Mouse (Mus musculus): ENCODE data around the gene Cemip.
"Not testable (repeated sequence)": the region's sequence is repeated elsewhere in the genome, so short reads cannot be mapped to it uniquely, and the experiment has no call there.

The Cemip gene

DNA sequence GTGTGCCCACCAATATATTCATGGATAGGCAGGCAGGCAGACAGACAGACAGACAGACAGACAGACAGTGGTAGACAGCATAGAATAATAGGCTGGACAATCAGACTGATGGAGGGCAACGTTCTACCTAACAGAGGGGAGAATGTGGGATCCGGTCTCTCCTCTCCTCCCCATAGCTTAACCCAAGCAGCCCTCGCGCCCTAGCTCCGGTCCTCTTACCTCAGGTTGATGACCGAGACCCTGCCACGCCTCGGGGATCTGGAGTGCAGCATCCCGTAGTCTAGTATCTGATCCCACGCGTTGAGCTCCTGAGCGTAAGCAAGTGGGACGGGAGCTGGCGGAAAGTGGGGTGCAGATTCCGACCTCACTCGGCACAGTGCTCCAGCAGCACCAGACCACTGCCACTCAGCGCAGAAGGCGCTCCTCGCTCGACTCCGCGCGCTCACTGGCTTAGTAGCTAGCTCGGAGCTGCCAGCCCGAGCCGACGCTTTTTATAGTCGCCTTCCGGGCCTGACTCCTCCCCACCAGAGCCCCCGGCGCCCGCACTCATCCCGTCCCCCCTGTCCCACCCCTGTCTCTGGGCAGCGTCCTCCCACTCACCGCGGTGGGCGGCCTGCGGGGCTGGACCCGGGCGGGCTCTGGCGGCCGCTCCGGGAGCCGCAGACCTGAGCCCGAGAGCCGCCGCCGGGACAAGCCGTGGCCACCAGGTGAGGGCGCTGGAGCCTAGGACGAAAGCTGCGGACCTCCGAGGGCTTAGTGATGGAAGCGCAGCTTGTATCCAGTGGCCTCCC lies at the start of gene Cemip:
Gene Cemip (minus strand): TSS at position 464 of the 791 bp plus-strand sequence.
- peak; percentile 93 to 95 for DNase-seq

DNA sequence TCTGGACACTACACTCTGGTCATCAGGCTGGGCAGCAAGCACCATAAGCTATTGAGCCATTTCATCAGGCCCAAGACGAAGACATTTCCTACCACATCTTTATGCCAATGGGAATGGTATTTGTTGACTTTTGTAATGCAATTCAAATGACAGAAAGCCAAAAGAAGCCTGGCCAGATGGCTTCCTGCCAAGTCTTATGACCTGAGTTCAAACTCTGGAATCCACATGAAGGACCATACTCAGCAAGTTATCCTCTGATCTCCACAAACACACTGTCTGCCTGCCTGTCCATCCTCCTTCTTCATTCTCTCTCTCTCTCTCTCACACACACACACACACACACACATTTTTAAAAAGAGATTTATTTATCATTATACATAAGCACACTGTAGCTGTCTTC lies 46.4 kb upstream of the Cemip start:
- DNase-seq = peak in 1 of 2 experiments; percentile 23

- no peak for DNase-seq
Observed at GRCm38 (mm10) chr7:84131736-84132135, 45.4 kb upstream of the Cemip start.

GRCm38 (mm10) chr7:84128661-84129060 lies 42.4 kb upstream of the Cemip start:
- no peak for DNase-seq

- no peak for DNase-seq
Observed at GRCm38 (mm10) chr7:84125730-84126129, 39.4 kb upstream of the Cemip start.

GRCm38 (mm10) chr7:84123651-84124050 lies 37.3 kb upstream of the Cemip start:
- DNase-seq = not testable (repeated sequence)

DNA sequence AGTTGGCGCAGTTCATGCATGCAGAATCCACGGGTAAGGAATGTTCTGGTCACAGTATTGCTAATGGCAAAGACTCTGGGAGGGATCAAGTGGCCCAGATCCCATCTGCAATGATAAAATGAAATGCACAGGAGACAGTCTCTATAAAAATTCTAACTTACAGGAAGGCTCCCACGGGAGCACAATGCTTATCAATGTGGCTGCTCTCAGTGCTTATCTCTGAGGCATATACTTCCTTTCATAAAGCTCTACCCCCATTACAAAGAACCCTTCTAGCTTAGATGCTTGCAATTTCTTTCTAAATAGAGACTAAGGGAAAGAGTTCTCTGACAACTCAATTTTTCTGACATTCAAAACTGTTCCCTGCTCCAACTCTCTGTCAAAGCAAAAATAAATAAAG lies 35.5 kb upstream of the Cemip start:
- DNase-seq = no peak

- no peak for DNase-seq
Observed at GRCm38 (mm10) chr7:84120142-84120760, 33.9 kb upstream of the Cemip start.

DNA sequence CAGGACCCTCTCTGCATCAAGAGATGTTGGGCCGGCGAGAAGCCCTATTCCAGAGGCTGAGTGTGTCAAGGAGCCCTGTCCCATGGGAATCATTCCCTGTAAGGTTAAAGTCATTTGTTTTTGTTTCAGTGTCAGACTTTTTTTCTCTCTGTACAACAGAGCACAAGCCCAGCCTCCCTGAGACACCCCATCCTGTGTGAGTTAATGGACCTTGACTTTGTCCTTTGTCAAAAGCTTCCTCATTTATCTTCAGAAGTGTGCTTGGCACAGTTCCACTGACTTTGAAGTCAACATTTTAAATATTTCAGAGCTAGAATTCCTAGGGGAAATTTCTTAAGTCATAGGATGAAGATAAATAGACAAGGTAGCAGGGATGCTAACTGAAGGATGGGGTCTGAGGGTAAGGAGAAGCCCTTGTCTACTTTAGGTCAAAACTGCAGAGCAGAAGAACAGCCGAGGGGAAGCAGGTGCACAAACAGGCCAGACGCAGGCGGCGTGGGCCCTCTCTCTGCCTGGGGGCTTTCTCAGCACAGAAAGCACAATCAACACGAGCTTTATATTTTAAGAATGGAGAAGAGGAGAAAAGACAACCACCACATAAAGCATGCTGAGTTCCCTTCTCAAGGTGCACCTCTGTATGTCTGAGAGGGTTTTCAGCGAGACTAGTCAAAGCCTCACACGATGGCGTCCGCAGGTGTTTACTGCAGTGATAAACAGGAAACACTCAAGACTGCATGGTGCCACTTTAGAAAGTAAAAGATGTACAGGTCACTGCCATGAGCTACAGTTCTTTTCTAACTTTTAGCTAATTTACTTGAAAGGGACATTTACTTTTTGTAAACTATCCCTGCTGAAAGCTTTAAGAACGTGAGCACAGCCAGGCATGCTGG lies 33.2 kb upstream of the Cemip start:
- no peak for DNase-seq

- no peak for DNase-seq
Observed at GRCm38 (mm10) chr7:84117543-84118122, 31.3 kb upstream of the Cemip start.

DNA sequence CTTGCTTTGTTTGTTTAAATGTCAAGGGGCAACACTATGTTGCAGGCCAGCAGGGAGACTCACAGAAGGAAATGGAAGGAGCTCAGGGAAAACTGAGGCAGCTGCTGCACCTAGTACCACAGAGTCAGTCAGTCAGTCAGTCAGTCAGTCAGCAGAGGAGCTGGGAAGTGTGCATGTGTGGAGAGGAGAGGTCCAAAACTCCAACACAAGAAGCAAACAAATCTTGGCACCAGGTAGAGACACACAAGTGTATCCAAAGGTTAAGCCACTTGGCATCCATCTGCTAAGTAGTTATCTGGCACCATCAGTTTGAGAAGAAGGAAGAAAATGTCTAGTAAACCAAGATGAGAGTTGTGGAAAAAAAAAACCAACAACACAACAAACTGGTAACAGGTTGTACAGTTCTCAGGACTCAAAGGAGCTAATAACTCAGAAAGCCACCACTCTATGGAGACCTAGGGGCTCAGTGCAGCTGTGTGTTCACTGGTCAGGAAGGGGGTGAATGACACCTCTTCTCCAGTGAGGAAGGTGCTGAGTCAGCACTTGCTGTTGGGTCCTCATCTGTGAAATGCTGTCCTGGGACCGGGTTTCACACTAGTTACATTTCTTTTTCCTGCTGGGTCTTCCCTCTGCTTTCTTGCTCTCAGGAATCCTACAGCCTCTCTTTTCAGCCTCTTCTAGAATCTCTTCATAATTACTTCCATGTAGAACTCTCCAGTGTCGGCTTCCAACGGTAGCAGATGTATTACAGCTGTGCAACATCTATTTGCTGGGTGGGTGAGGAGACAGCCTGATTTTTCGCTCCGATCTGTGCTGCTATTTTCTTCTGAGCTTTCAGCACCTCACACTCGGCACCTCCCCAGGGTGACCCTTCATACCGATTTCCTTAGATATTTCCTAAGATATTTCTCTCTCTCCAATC lies 30.6 kb upstream of the Cemip start:
- no peak for DNase-seq

- DNase-seq = peak; percentile 32 to 36
Observed at GRCm38 (mm10) chr7:84115385-84115784, 29.1 kb upstream of the Cemip start.

DNA sequence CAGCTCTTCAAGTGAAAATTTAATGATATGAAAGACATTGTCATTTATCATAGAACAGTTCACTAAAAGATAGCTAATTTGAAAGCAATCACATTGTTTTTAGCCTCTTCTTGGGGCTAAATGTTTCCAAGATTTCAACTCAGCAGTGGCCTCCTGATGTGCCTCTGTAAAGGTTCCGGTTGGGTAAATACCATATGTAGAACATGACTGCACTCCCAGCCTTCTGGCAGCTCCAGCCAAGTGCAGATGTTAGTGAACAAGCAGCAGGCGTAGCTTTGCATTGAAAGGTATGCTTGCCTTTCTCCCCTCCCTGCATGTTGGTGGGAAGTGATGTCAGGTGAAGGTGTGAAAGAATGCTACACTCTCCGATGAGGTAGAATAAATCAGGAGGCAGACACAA lies 28.5 kb upstream of the Cemip start:
- DNase-seq = no peak

- DNase-seq = no peak
Observed at GRCm38 (mm10) chr7:84113035-84113390, 26.7 kb upstream of the Cemip start.

DNA sequence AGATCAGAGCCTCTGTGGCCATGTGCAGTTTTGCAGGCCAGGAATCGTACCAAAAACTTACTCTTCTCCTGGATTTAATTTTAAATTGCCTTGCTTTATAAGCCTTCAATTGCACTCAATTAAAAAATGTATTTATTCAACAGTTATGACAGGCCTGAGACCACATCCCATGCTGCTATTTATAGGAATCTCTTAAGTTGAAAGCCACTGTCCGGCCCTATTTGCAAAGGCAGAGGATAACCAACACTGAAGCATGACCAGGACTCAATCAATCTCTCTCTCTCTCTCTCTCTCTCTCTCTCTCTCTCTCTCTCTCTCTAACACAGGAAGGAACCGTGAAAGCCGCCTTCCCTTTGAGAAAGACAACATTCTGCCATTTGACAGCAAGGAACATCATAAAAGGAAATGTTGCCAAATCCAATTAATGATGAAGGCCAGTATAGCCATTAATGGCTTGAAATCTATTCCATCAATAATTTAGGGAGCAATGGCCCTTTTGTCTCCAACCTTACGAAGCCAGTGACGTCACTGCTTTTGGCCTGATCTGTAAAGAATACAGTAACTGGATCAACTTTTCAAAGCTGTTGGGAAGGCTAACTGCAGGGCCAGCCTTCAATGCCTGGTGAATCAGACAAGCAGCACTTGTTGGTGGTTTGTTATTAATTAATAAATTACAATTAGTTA lies 26.2 kb upstream of the Cemip start:
- no peak for DNase-seq

- DNase-seq = no peak
Observed at GRCm38 (mm10) chr7:84111716-84112350, 25.5 kb upstream of the Cemip start.

DNA sequence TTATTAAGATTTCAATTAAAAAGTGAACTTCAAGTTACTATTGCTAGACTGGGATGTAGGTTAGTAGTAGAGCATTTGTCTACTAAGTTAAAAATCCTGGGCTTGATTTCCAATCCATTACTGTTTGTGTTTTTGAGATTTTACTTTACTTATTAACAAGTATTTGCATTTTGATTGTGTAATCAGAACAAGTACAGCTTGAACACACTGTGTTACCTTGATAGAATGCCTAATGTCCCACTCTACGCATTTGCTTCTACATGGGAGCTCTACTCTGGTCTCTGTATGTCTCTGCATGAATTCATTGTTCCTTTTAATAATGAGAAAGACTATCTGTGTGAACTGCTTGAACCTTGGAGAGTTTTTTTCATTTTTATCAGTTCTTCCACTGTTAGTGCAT lies 20.6 kb upstream of the Cemip start:
- no peak for DNase-seq

GRCm38 (mm10) chr7:84102589-84102988 lies 16.3 kb upstream of the Cemip start:
- no peak for DNase-seq

GRCm38 (mm10) chr7:84100672-84101071 lies 14.4 kb upstream of the Cemip start:
- no peak for DNase-seq

- no peak for DNase-seq
Observed at GRCm38 (mm10) chr7:84098098-84098497, 11.8 kb upstream of the Cemip start.

GRCm38 (mm10) chr7:84096501-84096900 lies 10.2 kb upstream of the Cemip start:
- DNase-seq = peak; percentile 92 to 96

Measured in cerebellum, postnatal 14 days (tissue).